Mouse (Mus musculus) Patski (cell line): ENCODE results near the gene Hnrnph2. TPM values are rescaled to one million over a fixed set of nuclear protein-coding genes. Genes with fewer than 3 reads are reported as not detected.

Experiments
- ATAC-seq: fragments of 100-300 bp; one replicate; pipeline ENCODE4 v1.8.0; 2021
- CTCF ChIA-PET: fragments of 350-600 bp; sonication (Branson Sonifier 250); formaldehyde crosslinking; loops from one replicate; lab custom pipeline; 2022; ENCODE audit warnings: inconsistent platforms; lab: Charles Lee
- POLR2A ChIA-PET: fragments of 350-600 bp; sonication (Branson Sonifier 250); formaldehyde crosslinking; loops from one replicate; lab custom pipeline; 2022; ENCODE audit warnings: antibody characterized with exemption, inconsistent platforms; lab: Charles Lee
- DNase-seq: peaks from one replicate; pipeline ENCODE4 v3.0.0-alpha.2; 2011; ENCODE audit warnings: low read depth, low spot score
- H3K27me3 ChIP-seq: fragments of 371-371 bp; one replicate; pipeline ENCODE4 v1.5.1; 2021
- CTCF ChIP-seq: fragments of 100-300 bp; IDR thresholded peaks from one replicate; pipeline ENCODE4 v1.5.1; 2021
- in situ Hi-C: fragments of 300-500 bp; cut with MboI; formaldehyde crosslinking; loops from 3 replicates; pipeline ENCODE4 v1.11.1; 2018; ENCODE audit warnings: low pct_unique_long_range_greater_than_20kb, mixed read lengths
- polyA plus RNA-seq: library from polyadenylated mRNA; unstranded; gene quantifications from one replicate; pipeline ENCODE4 v1.2.3, GENCODE M21; 2021

Hnrnph2 gene
- polyA plus RNA-seq, 1 experiment from 2014 or later = 133 TPM

DNA sequence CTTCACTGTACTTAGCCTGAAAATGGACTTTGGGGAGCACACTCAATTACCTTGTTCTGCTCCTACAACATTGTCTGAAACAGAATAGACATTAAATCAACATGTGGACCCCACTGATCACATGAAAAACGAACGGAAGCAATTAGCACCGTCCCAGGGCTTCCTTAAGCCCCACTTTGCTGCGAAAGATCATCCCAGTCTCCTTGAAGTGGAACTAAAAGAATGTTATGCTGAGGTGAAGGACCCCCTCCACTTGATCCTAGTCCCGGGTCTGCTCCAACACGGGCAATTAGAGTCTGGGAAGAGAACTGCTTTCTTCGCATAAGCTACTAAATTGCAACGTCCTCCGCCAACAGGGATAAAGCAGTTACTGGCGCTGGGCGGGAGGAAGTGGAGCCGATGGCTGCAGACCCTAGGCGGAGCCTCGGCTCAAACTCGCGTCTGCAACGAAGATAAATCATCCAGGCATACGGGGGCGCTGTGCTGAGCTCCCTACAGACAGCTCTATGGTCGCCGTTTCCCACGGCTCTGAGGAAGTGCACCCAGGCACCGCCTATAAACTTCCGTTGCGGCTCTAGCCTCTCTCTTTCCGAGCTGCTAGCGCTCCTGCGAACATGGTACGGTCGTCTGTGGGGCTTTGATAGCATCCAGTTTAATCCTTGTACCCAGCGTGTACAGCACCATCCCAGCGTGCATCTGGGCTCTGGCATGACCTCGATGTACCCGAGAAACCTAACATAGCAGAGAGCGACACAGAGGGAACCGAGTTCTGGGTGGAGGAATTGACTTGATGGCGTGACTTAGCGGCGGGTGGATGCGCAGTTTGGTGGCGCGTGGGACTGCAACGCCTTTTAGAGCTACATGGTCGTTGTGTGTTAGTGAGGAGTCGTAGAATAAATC lies 15.6 kb upstream of the Hnrnph2 start, which contains the start of gene Rpl36a:
Gene Rpl36a, plus strand, starts transcription at position 552 of the 900 bp plus-strand sequence.
- POLR2A ChIA-PET = interaction anchor here (1.0 kb wide), 1 partner anchor 15 kb away, joined by 5 read pairs; no protein-coding TSS in a partner anchor
- CTCF ChIA-PET = interaction anchor here (1.2 to 2.1 kb wide), 3 partner anchors 9 to 28 kb away, joined by 4 to 9 read pairs (median 6); partner anchors contain the start of genes Gla and Hnrnph2
- ATAC-seq (peak; percentile 97), DNase-seq (peak; percentile 63)
- H3K27me3 ChIP-seq = peaks cover 15% of the 10 kb centered on the region
- peak; percentile 79 for TF ChIP-seq CTCF
- in situ Hi-C loops = no loop called here

DNA sequence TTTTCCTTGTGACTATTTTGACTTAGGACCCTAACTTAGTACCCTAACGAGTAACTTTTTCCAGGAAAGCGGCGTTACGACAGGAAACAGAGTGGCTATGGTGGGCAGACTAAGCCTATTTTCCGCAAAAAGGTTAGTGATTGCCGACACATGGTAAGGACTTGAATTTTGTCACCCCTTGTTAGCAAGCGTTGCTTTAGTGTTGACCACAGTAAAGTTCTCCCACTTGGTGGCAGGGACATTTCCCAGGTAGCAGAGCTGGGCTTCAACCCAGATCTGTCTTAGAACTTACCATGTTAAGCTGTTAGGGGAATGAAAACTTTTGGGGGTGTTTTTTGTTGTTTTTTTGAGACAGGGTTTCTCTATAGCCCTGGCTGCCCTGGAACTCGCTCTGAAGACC lies 14.5 kb upstream of the Hnrnph2 start:
- in situ Hi-C loops = no loop called here
- POLR2A ChIA-PET = no interaction called here

DNA sequence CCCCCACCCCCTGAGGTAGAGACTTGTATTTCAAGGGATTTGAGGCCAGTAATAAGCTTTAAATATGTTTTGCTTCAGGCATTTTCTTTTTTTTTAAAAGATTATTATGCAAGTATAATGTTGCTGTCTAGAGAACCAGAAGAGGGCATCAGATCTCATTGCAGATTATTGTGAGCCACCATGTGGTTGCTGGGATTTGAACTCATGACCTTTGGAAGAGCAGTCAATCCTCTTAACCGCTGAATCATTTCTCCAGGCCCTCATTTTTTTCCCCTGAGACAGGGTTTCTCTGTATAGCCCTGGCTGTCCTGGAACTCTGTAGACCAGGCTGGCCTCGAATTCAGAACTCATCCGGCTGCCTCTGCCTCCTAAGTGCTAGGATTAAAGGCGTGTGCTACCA lies 12.7 kb upstream of the Hnrnph2 start:
- CTCF ChIA-PET = interaction anchor here (2.0 kb wide), 1 partner anchor 12 kb away, joined by 8 read pairs; the partner anchor contains the start of genes Gla and Hnrnph2
- POLR2A ChIA-PET = no interaction called here
- TF ChIP-seq CTCF = no peak
- in situ Hi-C loops = no loop called here
- peaks cover 15% of the 10 kb centered on the region for H3K27me3 ChIP-seq
- no peak for ATAC-seq
- DNase-seq = no peak

More for the DNA sequence above, 14.5 kb upstream of the Hnrnph2 start:
- CTCF ChIA-PET = interaction anchor here (2.0 kb wide), 1 partner anchor 14 kb away, joined by 8 read pairs; the partner anchor contains the start of genes Gla and Hnrnph2
- no peak for TF ChIP-seq CTCF
- no peak for ATAC-seq
- H3K27me3 ChIP-seq = peaks cover 9% of the 10 kb centered on the region
- DNase-seq = no peak

DNA sequence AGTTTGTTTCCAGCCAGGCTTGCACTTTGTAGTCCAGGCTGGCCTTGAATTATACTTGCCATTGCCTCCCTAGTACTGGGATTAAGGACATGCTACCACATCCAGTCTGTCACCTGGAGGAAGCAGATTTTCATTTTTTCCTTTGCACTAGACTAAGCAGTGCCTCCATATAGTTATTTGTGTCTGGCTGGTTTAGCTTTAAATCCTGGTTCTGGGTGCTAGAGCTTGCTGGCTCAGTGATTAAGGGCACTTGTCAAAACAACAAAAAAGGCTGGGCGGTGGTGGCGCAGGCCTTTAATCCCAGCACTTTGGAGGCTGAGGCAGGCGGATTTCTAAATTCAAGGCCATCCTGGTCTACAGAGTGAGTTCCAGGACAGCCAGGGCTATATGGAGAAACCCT lies 12.0 kb upstream of the Hnrnph2 start:
- TF ChIP-seq CTCF = no peak
- no peak for ATAC-seq
- CTCF ChIA-PET = no interaction called here
- POLR2A ChIA-PET = no interaction called here
- in situ Hi-C loops = no loop called here
- H3K27me3 ChIP-seq = peaks cover 7% of the 10 kb centered on the region
- no peak for DNase-seq

DNA sequence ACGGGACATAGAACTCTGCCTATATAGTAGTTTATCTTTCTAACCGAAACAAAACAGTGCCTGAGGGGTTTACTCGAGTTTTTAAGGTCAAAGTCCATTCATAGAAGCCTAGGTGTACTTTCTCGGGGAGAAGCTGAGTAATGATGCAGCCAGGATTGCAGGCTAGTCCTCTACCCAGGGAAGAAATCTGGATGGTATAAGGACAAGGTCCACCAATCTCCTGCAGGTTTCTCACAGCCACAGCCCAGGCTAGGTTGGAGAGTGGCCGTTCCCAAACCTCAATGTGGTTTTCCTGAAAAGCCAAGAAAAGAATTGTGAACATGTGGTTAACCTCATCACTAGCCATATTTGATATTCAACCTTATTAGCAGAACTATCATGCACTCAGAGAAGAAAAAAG lies 11.1 kb upstream of the Hnrnph2 start:
- in situ Hi-C loops = no loop called here
- ChIA-PET CTCF (interaction anchor here (1.3 kb wide), 1 partner anchor 9 kb away, joined by 3 read pairs; no protein-coding TSS in a partner anchor), POLR2A (no interaction called here)
- ATAC-seq (no peak), DNase-seq (no peak)
- TF ChIP-seq CTCF = no peak
- H3K27me3 ChIP-seq = peaks cover 6% of the 10 kb centered on the region

DNA sequence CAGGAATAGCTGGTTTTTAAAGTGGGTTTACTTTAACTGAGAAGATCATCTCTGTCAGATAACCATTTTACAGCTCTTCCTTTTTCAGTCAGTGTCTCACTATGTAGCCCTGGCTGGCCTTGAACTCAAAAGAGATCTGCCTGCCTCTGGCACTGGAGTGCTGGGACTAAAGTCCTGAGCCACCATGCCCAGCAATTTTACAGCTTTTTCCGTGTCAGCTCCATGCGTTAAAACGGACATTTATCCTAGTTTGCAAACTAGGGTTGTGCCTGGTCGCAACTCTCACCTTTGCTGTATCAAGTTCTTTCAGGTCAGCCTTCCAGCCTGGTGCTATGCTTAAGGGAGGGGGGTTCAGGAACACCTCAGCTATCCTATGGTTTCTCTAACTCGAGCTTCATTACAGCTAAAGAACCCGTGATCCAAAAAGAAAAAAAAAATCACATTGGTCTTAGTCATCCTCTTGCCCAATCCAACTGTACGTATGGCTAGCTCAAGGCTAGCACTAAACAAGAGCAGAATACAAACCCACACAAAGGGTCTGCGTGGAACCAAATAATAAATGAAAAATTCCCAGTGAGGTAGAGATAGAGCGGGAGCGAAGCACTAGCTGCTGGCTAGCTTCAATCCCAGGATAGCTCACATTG lies 935 bp upstream of the Hnrnph2 start:
- peaks cover 7% of the 10 kb centered on the region for H3K27me3 ChIP-seq
- ATAC-seq (peak; percentile 23), DNase-seq (no peak)
- CTCF ChIA-PET = interaction anchor here (1.1 to 2.0 kb wide), 5 partner anchors 9 to 59 kb away, joined by 3 to 9 read pairs (median 5); partner anchors contain the start of gene Rpl36a
- TF ChIP-seq CTCF = no peak
- in situ Hi-C loops = no loop called here
- POLR2A ChIA-PET = interaction anchor here (0.5 to 1.3 kb wide), 4 partner anchors 9 to 411 kb away, joined by 3 to 5 read pairs (median 3); partner anchors contain the start of gene Rpl36a

DNA sequence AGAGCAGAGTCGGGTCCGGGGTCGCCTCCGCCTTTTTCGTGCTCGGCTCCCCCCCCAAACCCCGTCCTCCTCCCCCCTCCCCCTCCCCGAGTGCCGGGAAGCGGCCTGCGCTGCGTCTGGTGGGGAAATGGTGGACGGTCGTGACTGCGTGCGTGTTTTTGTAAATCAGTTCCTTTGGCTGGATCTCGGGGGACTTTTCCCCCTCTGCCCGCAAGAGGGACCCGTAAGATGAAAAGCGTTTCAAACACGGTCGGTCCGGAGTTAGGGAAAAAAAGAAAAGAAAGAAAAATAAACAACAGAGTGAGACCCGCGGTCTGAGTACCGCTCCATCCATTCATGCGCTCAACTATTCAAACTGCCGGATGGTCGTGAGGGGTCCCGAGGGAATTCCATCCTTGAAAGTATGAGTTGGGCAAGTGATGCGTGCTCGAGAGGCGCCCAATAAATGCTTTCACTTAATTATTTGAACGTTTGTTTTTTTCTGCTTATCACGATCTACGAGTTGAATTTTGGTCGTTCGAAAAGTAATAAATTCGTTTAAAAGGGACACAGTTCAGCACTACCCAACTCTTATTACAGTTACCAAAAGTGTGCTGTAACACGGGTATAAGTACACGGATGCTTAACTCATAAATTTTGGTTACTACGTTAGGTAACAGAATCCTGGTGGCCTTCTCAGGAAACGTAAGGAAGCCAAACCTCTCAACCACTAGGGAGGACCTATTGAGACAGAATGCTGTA lies 571 bp downstream of the Hnrnph2 start:
- ChIA-PET POLR2A (no interaction called here), CTCF (interaction anchor here (1.7 to 2.0 kb wide), 2 partner anchors 14 to 16 kb away, joined by 8 to 9 read pairs; partner anchors contain the start of gene Rpl36a)
- peaks cover 7% of the 10 kb centered on the region for H3K27me3 ChIP-seq
- no peak for DNase-seq
- no peak for TF ChIP-seq CTCF
- in situ Hi-C loops = no loop called here
- peak; percentile 17 for ATAC-seq

DNA sequence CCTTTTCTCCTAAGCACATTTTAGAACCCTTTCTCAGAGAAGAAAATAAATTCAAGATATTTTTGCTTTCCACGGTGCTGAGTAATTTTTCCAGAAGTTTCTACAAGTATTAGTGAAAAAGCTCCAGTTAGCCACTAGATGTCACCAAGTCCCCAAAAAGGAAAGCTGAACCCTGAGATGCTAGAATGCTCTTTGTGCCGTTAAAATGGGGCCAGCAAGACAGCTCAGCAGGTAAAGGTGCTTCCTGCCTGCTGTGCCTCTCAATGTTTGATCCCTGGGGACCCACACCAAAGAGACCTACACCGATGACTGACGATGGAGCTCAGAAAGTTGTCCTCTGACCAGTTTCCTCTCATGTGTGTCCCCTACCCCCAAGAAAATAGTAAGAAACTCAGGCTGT lies 8.5 kb downstream of the Hnrnph2 start:
- CTCF ChIA-PET = interaction anchor here (1.7 kb wide), 1 partner anchor 9 kb away, joined by 5 read pairs; no protein-coding TSS in a partner anchor
- in situ Hi-C loops = no loop called here
- POLR2A ChIA-PET = no interaction called here
- H3K27me3 ChIP-seq = peaks cover 2% of the 10 kb centered on the region
- no peak for DNase-seq
- TF ChIP-seq CTCF = peak; percentile 34
- no peak for ATAC-seq

DNA sequence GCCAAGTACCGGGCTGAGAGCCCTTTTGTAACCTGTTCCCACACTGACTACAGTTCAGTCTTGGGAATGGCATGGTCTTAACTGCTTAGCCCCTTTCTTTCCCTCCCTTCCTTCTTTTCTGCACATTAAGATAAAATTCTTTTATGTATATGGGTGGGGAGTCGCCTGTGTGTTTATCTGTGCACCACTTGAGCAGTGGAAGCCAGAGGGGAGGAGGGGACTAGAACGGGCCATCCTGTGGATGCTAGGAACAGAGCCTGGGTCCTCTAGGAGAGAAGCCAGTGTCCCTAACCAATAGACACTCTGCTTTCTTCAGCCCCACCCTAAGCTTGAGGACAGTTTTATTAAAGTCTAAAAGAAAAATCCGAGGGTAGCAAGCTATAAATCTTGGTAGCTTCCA lies 10.0 kb downstream of the Hnrnph2 start:
- POLR2A ChIA-PET = no interaction called here
- no peak for TF ChIP-seq CTCF
- ATAC-seq (no peak), DNase-seq (no peak)
- in situ Hi-C loops = no loop called here
- CTCF ChIA-PET = no interaction called here
- H3K27me3 ChIP-seq = no peaks in the 10 kb centered on the region
